Mouse (Mus musculus): ENCODE measurements around the gene Ttll3.

The Ttll3 gene

GRCm38 (mm10) chr6:113455007-113455406 is 65.9 kb downstream of the Ttll3 start:
- no peak for DNase-seq (ENCODE audit: low read depth, low spot score)

- DNase-seq (ENCODE audit: low read depth, low spot score): peak; percentile 13
These were observed 69.0 kb downstream of the Ttll3 start, which contains the start of gene Il17re for GRCm38 (mm10) chr6:113457952-113458534. Il17re (plus strand) TSS chr6:113458484.

GRCm38 (mm10) chr6:113458635-113459034 is 69.6 kb downstream of the Ttll3 start:
- DNase-seq (ENCODE audit: low read depth, low spot score): no peak

- no peak for DNase-seq (ENCODE audit: low read depth, low spot score)
These were observed 75.0 kb downstream of the Ttll3 start for GRCm38 (mm10) chr6:113464040-113464439.

All from CD4-positive helper T cell, adult 2 months (primary cell).